Mouse (Mus musculus): ENCODE measurements around the gene Cox15. TPM values are rescaled to one million over a fixed set of nuclear protein-coding genes. Genes with fewer than 3 reads are reported as not detected.

Cox15 gene
- total and polyA plus RNA-seq, 2 experiments from 2014 or later: 9.4 to 31.0 TPM

DNA sequence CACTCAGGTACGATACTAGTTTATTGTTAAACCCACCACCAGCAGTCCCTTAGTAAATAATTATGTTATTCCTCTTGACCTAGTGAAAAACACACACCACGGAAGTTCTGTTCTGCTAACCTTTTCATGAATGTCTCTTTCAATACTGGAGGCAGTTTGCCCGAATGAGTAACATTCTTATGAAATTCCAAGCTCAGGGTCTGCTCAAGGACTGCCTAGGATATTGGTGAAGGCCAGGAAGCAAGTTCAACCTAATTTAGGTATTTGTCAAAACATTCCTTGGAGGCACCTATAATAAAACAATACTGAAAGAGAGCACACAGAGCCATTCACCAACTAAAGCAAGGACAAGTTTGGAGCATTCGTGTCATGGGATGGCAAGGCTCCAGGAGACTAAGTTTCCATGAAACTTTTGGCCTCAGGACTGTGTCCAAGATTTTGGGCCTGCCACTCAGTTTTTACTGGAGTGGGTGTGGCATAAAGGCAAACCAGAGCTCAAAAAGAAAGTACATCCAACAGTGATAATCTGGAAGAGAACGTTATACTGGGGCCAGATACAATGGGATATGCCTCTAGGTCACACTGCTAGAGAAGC lies 16.7 kb upstream of the Cox15 start:
- TF ChIP-seq CTCF (IDR thresholded peaks at IDR 0.05; ENCODE audit: low read depth) (no peak), EP300 (IDR thresholded peaks at IDR 0.05; ENCODE audit: low read depth) (no peak)
- no peak for ATAC-seq (ENCODE audit: insufficient read depth, low read depth)
- no peaks in the 10 kb centered on the region for H3K4me1 ChIP-seq (ENCODE audit: control insufficient read depth, insufficient read depth)
- WGBS: 67% methylated on average over 5 of the region's 5 CpGs
- H3K9ac ChIP-seq (replicated peaks; ENCODE audit: low read depth, low read length): no peak overlapping the region
- no peak overlapping the region for H3K4me3 ChIP-seq (ENCODE audit: low read depth, low read length)
- no peak for DNase-seq (ENCODE audit: low spot score)
- no peaks in the 10 kb centered on the region for H3K9me3 ChIP-seq (replicated peaks; ENCODE audit: control insufficient read depth, low read length)
- no peak overlapping the region for H3K27ac ChIP-seq (ENCODE audit: low read depth)
- H3K27me3 ChIP-seq (ENCODE audit: control insufficient read depth, insufficient read depth, low read length): no peaks in the 10 kb centered on the region; the same call in 1 of the 2 replicates
- no peak overlapping the region for H3K4me2 ChIP-seq (ENCODE audit: low read depth, low read length)
- peaks cover 6% of the 10 kb centered on the region; the same call in 1 of the 2 replicates for H3K36me3 ChIP-seq (replicated peaks; ENCODE audit: control insufficient read depth, insufficient read depth, low read length)

DNA sequence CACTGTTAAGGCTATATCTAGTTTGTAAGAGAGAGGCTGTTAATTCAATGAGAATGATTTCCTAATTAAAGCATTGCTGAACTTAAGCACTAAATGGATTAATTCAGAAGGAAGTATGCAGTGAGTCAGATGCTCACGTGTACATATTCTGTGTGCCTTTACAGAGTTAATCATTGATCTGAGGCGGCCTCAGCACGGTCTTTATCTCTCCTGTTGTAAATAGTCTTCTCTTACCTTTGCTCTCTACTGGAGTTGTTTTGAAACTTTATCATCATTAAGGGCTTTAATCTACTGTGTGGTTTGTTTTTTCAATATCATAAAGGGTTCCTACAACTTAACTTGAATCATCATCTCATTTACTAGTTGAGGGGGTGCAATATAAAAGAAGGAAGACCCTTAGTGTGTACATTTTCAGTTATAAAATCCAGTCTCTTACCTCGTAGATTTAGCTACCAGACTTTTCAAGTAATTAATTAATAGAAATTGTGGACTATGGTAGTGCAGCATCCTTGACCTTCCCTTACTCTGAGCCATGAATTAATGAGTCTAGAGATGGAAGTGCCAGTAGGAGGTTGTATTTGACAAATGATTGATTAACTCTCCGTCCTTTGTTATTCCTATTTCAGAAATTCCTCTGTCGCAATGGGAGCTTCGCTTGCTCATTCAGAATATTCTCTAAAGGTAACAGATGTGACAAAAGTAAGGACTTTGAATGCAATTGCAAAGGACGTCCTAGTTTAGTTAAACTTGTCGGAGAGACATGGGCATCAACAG lies 14.9 kb upstream of the Cox15 start:
- no peak for DNase-seq (ENCODE audit: low spot score)
- peaks cover 6% of the 10 kb centered on the region; the same call in 1 of the 2 replicates for H3K36me3 ChIP-seq (replicated peaks; ENCODE audit: control insufficient read depth, insufficient read depth, low read length)
- no peaks in the 10 kb centered on the region; the same call in 1 of the 2 replicates for H3K27me3 ChIP-seq (ENCODE audit: control insufficient read depth, insufficient read depth, low read length)
- no peaks in the 10 kb centered on the region for H3K9me3 ChIP-seq (replicated peaks; ENCODE audit: control insufficient read depth, low read length)
- no peak for ATAC-seq (ENCODE audit: insufficient read depth, low read depth)
- H3K9ac ChIP-seq (replicated peaks; ENCODE audit: low read depth, low read length): no peak overlapping the region
- no peak overlapping the region for H3K4me2 ChIP-seq (ENCODE audit: low read depth, low read length)
- H3K27ac ChIP-seq (ENCODE audit: low read depth): no peak overlapping the region
- TF ChIP-seq CTCF (IDR thresholded peaks at IDR 0.05; ENCODE audit: low read depth) (no peak), EP300 (IDR thresholded peaks at IDR 0.05; ENCODE audit: low read depth) (no peak)
- no peaks in the 10 kb centered on the region for H3K4me1 ChIP-seq (ENCODE audit: control insufficient read depth, insufficient read depth)
- 79% methylated on average over 9 of the region's 9 CpGs for WGBS
- no peak overlapping the region for H3K4me3 ChIP-seq (ENCODE audit: low read depth, low read length)

DNA sequence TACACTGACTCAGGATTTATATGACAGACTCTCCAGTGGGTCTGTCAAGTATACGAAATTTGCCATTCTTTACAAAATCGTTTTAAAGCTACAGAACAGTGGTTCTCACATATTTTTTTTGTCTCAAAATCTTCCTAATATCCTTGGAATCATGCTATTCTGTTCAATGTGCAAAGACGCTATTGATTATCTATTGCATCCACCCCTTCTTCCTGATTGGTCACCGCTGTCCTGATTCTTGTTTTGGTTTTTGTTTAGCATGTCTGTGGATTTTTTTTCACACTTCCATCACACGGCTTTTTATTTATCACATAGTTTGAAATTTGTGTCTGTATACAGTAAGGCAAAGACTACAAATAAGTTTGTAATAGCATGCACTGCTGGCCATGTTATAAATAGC lies 13.7 kb upstream of the Cox15 start:
- TF ChIP-seq CTCF (IDR thresholded peaks at IDR 0.05; ENCODE audit: low read depth) (no peak), EP300 (IDR thresholded peaks at IDR 0.05; ENCODE audit: low read depth) (no peak)
- Histone ChIP-seq H3K9ac (replicated peaks; ENCODE audit: low read depth, low read length) (no peak overlapping the region), H3K4me2 (ENCODE audit: low read depth, low read length) (no peak overlapping the region), H3K4me3 (ENCODE audit: low read depth, low read length) (no peak overlapping the region), H3K4me1 (ENCODE audit: control insufficient read depth, insufficient read depth) (no peaks in the 10 kb centered on the region), H3K9me3 (replicated peaks; ENCODE audit: control insufficient read depth, low read length) (no peaks in the 10 kb centered on the region), H3K36me3 (replicated peaks; ENCODE audit: control insufficient read depth, insufficient read depth, low read length) (peaks cover 6% of the 10 kb centered on the region; the same call in 1 of the 2 replicates), H3K27me3 (ENCODE audit: control insufficient read depth, insufficient read depth, low read length) (no peaks in the 10 kb centered on the region; the same call in 1 of the 2 replicates), H3K27ac (ENCODE audit: low read depth) (no peak overlapping the region)
- no peak for DNase-seq (ENCODE audit: low spot score)
- whole genome bisulfite sequencing: 78% methylated on average over 5 of the region's 5 CpGs
- no peak for ATAC-seq (ENCODE audit: insufficient read depth, low read depth)

DNA sequence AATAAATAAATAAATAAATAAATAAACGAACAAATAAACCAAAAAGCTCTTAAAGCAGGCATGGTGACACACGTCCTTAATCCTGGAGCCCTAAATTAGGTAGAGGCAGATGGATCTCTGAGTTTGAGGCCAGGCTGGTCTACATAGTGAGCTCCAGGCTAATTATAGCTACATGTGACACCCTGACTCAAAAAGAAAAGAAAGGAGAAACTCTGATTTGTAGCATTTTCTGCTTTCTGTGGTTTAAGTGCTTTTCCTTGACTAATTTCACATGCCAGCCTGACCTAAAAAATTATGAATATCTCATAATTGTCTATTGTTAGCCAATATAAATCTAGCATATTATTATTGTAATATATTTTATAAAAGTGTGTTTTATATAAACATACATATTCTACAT lies 9.6 kb upstream of the Cox15 start:
- TF ChIP-seq CTCF (IDR thresholded peaks at IDR 0.05; ENCODE audit: low read depth) (no peak), EP300 (IDR thresholded peaks at IDR 0.05; ENCODE audit: low read depth) (no peak)
- no peak for DNase-seq (ENCODE audit: low spot score)

DNA sequence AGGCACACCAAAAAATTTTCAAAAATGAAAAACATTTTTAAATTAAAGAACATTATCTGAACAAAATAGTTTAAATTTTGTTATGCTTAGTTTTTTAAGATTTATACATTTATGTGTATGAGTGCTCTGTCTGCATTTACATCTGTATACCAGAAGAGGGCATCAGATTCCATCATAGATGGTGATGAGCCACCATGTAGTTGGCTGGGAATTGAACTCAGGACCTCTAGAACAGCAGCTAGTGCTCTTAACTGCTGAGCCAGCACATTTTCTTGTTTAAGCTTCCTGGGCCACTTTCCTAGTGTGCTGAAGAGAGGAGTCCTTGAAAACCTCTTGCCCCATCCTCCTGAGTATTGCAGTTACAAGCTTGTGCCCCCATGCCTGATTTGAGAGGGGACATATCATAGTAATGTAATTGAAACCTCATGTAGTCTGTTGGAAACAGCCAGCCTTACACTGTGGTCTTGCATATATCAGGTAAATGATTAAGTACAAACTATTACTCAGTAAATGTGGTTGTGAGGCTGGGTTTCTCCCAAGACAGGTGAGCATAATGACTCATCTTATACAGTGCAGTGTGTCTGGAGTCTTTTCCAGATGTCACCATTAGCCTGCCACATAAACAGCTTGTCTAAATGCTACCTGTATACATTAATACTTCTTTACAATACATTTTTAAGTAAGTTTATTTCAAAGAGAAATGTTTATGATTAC lies 8.9 kb upstream of the Cox15 start:
- ATAC-seq (ENCODE audit: insufficient read depth, low read depth): no peak
- no peak overlapping the region for H3K4me2 ChIP-seq (ENCODE audit: low read depth, low read length)
- H3K27me3 ChIP-seq (ENCODE audit: control insufficient read depth, insufficient read depth, low read length): no peaks in the 10 kb centered on the region
- H3K4me3 ChIP-seq (ENCODE audit: low read depth, low read length): no peak overlapping the region
- DNase-seq (ENCODE audit: low spot score): no peak
- H3K27ac ChIP-seq (ENCODE audit: low read depth): no peak overlapping the region
- TF ChIP-seq EP300 (IDR thresholded peaks at IDR 0.05; ENCODE audit: low read depth): no peak
- TF ChIP-seq CTCF (IDR thresholded peaks at IDR 0.05; ENCODE audit: low read depth): no peak
- H3K36me3 ChIP-seq (replicated peaks; ENCODE audit: control insufficient read depth, insufficient read depth, low read length): no peaks in the 10 kb centered on the region
- H3K4me1 ChIP-seq (ENCODE audit: control insufficient read depth, insufficient read depth): no peaks in the 10 kb centered on the region
- H3K9ac ChIP-seq (replicated peaks; ENCODE audit: low read depth, low read length): no peak overlapping the region
- H3K9me3 ChIP-seq (replicated peaks; ENCODE audit: control insufficient read depth, low read length): no peaks in the 10 kb centered on the region

More for the DNA sequence above, 9.6 kb upstream of the Cox15 start:
- ATAC-seq (ENCODE audit: insufficient read depth, low read depth): no peak
- no peaks in the 10 kb centered on the region for H3K4me1 ChIP-seq (ENCODE audit: control insufficient read depth, insufficient read depth)
- WGBS: 58% methylated on average over 2 of the region's 2 CpGs
- H3K4me2 ChIP-seq (ENCODE audit: low read depth, low read length): no peak overlapping the region
- H3K36me3 ChIP-seq (replicated peaks; ENCODE audit: control insufficient read depth, insufficient read depth, low read length): no peaks in the 10 kb centered on the region
- H3K9me3 ChIP-seq (replicated peaks; ENCODE audit: control insufficient read depth, low read length): no peaks in the 10 kb centered on the region
- no peak overlapping the region for H3K27ac ChIP-seq (ENCODE audit: low read depth)
- H3K9ac ChIP-seq (replicated peaks; ENCODE audit: low read depth, low read length): no peak overlapping the region
- no peak overlapping the region for H3K4me3 ChIP-seq (ENCODE audit: low read depth, low read length)
- no peaks in the 10 kb centered on the region for H3K27me3 ChIP-seq (ENCODE audit: control insufficient read depth, insufficient read depth, low read length)
